Mouse (Mus musculus) spleen, postnatal 10 days (tissue): ENCODE measurements around the gene Gpr108.

Source experiments
- DNase-seq, 2 experiments: peaks; one replicate each; pipeline ENCODE4 v3.0.0; 2021 to 2022; ENCODE audit warnings: low spot score in 2 of 2

The Gpr108 gene

GRCm38 (mm10) chr17:57214676-57215387 is 33.4 kb downstream of the Gpr108 start:
- no peak for DNase-seq

GRCm38 (mm10) chr17:57211501-57211900 is 36.7 kb downstream of the Gpr108 start:
- no peak for DNase-seq

DNA sequence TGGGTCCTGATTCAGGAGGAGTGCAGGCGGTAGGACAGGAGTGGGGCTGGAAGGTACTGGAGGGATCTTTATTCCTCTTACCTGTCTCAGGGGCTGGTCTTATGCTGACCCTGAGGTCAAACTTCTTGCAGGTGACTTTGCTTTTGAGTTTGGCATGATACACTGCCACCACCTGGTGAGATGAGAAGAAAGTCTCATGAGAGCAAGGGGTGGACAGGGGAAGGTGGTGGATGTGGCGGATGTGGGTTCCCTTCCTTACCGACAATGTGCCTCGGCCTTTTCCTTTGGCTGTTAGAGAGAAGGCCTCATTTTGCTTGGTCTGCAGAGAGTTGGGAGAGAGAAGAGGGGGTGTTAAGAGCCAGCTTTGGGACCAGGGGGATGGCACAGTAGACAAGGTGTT is 38.9 kb downstream of the Gpr108 start:
- DNase-seq, result no peak

GRCm38 (mm10) chr17:57207938-57208337 is 40.3 kb downstream of the Gpr108 start:
- no peak for DNase-seq

- no peak for DNase-seq
Observed at GRCm38 (mm10) chr17:57201841-57202724, 46.2 kb downstream of the Gpr108 start.

DNA sequence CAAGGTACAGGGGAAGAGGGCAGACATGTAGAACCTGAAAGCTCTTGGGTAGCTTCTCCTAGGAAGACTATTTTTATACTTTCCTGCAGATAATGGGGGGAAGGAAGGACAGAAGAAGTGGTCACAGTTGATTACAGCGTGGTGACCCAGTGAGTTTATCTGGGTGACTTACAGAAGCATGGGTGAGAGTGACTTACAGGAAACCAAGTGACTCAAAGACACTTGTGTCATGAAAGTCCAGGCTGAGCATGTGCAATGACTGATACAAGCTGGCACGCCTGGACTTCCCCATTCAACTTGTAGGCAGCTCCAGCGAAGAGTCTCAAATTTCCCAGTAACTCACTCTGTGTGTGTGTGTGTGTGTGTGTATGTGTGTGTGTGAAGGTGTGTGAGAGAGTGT is 50.0 kb downstream of the Gpr108 start:
- DNase-seq, result no peak

DNA sequence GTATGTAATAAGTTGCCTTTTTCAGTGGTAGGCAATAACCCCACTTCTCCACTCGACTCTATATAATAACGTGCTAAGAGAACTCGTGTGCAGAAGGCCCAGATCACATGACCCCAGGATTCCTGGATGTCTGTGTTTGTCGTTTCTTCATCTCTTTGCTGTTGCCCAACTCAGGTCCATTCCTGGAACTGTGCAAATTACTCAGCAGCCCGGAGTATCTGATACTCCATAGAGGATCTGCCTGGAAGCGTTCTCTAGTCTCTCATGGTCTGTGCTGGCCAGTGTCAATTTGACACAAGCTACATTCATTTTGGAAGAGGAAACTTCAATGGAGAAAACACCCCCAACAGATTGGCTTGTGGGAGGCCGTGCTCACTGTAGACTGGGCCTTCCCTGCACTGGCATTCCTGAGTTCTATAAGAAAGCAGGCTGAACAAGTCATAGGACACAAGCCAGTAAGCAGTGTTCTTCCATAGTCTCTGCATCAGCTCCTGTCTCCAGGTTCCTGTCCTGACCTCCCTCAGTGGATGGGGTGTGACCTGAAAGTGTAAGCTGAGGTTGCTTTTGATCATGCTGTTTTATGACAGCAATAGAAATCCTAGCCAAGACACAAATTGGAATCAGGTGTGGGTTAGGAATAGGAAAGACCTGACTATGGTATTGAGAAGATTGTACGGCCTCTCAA is 52.8 kb downstream of the Gpr108 start:
- DNase-seq, result no peak

GRCm38 (mm10) chr17:57194771-57195170 is 53.5 kb downstream of the Gpr108 start:
- no peak for DNase-seq

GRCm38 (mm10) chr17:57194041-57194507 is 54.2 kb downstream of the Gpr108 start, which contains the start of gene Tnfsf14:
Tnfsf14 (minus strand) TSS chr17:57194177.
- DNase-seq, result peak; percentile 13 to 46

DNA sequence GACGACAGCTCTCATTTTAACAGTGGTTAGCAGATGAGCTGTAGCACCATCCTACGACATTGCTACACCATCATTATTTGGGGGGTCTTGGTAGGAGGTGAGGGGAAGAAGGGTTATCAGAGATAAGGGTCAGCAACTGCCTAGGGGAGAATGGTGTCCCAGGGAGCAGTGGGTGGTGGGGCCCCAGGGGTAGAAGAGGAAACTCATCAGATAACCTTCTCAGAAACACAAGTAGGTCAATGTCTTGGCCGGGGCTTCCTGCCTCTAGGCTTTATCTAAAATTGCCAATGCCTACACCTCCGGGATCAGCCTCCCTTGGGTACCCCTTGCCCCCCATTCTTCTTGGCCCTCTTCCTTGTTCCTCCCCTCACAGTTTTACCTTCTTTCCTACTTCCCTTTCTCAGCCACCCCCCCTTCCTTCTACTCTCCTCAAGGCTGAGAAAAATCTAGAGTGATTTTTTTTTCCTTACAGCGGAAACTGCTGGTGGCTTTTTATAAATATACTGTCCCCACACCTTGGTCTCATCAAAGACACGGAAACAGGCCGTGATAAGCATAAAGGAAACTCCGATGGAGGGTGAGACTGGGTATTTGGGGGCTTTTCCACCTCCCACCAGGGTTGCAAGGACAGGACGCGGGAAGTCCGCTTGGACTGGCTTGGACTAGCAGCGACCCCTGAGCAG is 59.6 kb downstream of the Gpr108 start:
- DNase-seq, result no peak

- no peak for DNase-seq
Observed at GRCm38 (mm10) chr17:57185641-57186040, 62.6 kb downstream of the Gpr108 start.
